Mouse (Mus musculus) bone marrow, adult 2 months (tissue): ENCODE data around the gene Apbb2.

Source experiments
- CTCF ChIP-seq: fragments of 200-500 bp; IDR thresholded peaks from 2 replicates; pipeline ENCODE4 v1.5.1; 2011; ENCODE audit warnings: low read length, control low read depth; ENCODE audit not compliant: control insufficient read depth, insufficient read depth
- POLR2A ChIP-seq: fragments of 200-500 bp; IDR thresholded peaks from 2 replicates; pipeline ENCODE4 v1.6.1; 2011; ENCODE audit warnings: low read depth, mild to moderate bottlenecking, control low read depth, low read length, borderline replicate concordance; ENCODE audit not compliant: control insufficient read depth

GRCm38 (mm10) chr5:66359742-66360423 is 258.7 kb downstream of the Apbb2 start:
- TF ChIP-seq POLR2A (no peak), CTCF (no peak)
